Mouse (Mus musculus) large intestine, adult 2 months (tissue): ENCODE data around the gene Sppl2c. TPM values are rescaled to one million over a fixed set of nuclear protein-coding genes. Genes with fewer than 3 reads are reported as not detected.

Experiments used
- DNase-seq: peaks from one replicate; pipeline ENCODE4 v3.0.0-alpha.2; 2012; ENCODE audit warnings: low read depth, low spot score
- WGBS: fragments of 180-500 bp; shearing (Covaris S2); methylation state at CpG from one replicate; pipeline ENCODE4 v1.1.7; 2018; 5-methylcytosine and 5-hydroxymethylcytosine counted together
- polyA plus RNA-seq: library from polyadenylated mRNA; depleted of rRNA; stranded (reverse); fragments of >200 nt; gene quantifications from 2 replicates; pipeline ENCODE4 v1.2.3, GENCODE M21; 2012; rRNA removed

Gene Sppl2c
- polyA plus RNA-seq, 1 experiment: 0.04 TPM

GRCm38 (mm10) chr11:104234680-104235079 is 48.6 kb downstream of the Sppl2c start:
- 36% methylated on average over 6 of the region's 6 CpGs for WGBS

GRCm38 (mm10) chr11:104235881-104236280 is 49.8 kb downstream of the Sppl2c start:
- no peak for DNase-seq
- WGBS: 83% methylated on average over 2 of the region's 2 CpGs

More at GRCm38 (mm10) chr11:104234680-104235079, 48.6 kb downstream of the Sppl2c start:
- DNase-seq: no peak

- DNase-seq: no peak
- WGBS: 54% methylated on average over 7 of the region's 7 CpGs
Measured at GRCm38 (mm10) chr11:104237226-104237625, 51.1 kb downstream of the Sppl2c start.

- 61% methylated on average over 13 of the region's 13 CpGs for WGBS
- no peak for DNase-seq
Measured at GRCm38 (mm10) chr11:104237958-104238747, 52.0 kb downstream of the Sppl2c start.

Other genes starting within 250 kb of the Sppl2c start
- 26.2 and 31.3 TPM in 2 replicates for gene Nsf, start 232.3 kb upstream of the Sppl2c start, polyA plus RNA-seq
- gene Arf2, start 219.6 kb upstream of the Sppl2c start, polyA plus RNA-seq: 7.9 and 8.6 TPM in 2 replicates
- gene Crhr1, start 53.5 kb upstream of the Sppl2c start, polyA plus RNA-seq: not detected in 2 replicates
- gene Mapt, start 45.1 kb downstream of the Sppl2c start, polyA plus RNA-seq: 2.3 and 2.7 TPM in 2 replicates